Mouse (Mus musculus) bone marrow, adult 2 months (tissue): ENCODE data around the gene Gm20390.

ENCODE experiments used
- CTCF ChIP-seq: fragments of 200-500 bp; IDR thresholded peaks from 2 replicates; pipeline ENCODE4 v1.5.1; 2011; ENCODE audit warnings: low read length, control low read depth; ENCODE audit not compliant: control insufficient read depth, insufficient read depth
- POLR2A ChIP-seq: fragments of 200-500 bp; IDR thresholded peaks from 2 replicates; pipeline ENCODE4 v1.6.1; 2011; ENCODE audit warnings: low read depth, mild to moderate bottlenecking, control low read depth, low read length, borderline replicate concordance; ENCODE audit not compliant: control insufficient read depth

- TF ChIP-seq CTCF (no peak), POLR2A (no peak)
Observed at GRCm38 (mm10) chr11:93956159-93956558, 11.9 kb downstream of the Gm20390 start, which contains the start of gene Nme2.
